Mouse (Mus musculus) heart, adult 18-20 months (tissue): ENCODE results near the gene Gpr155. TPM values are rescaled to one million over a fixed set of nuclear protein-coding genes. Genes with fewer than 3 reads are reported as not detected.

Source experiments
- DNase-seq, 2 experiments: peaks; one replicate each; pipeline ENCODE4 v3.0.0; 2021 to 2022; ENCODE audit warnings: mixed read lengths in 1 of 2
- total RNA-seq, 2 experiments: library from RNA; stranded (reverse); gene quantifications; 2 replicates each; pipeline ENCODE4 v1.2.3; 2021

Gpr155 gene
- total RNA-seq, 2 experiments from 2014 or later, result 10.3 to 13.4 TPM

DNA sequence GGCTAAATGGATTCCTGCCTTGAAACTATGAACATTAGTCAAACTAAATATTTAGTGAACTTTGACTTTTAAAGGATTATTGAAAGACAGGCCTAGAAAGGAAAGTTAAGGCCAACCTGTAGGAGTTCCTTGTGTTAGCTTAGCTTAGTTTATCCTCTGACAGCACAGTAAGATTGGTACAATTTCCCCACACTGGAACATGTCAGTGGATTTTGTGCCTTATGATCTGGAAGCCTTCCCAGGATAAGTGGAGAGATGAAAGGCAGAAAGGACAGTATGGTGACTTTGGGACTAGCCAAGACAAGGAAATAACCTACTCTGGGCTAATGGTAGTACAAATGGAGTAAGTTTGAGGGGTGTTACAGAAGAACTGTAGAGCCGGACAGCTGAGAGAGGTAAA, 1.4 kb upstream of the Gpr155 start:
- peak; percentile 30 to 32 for DNase-seq

DNA sequence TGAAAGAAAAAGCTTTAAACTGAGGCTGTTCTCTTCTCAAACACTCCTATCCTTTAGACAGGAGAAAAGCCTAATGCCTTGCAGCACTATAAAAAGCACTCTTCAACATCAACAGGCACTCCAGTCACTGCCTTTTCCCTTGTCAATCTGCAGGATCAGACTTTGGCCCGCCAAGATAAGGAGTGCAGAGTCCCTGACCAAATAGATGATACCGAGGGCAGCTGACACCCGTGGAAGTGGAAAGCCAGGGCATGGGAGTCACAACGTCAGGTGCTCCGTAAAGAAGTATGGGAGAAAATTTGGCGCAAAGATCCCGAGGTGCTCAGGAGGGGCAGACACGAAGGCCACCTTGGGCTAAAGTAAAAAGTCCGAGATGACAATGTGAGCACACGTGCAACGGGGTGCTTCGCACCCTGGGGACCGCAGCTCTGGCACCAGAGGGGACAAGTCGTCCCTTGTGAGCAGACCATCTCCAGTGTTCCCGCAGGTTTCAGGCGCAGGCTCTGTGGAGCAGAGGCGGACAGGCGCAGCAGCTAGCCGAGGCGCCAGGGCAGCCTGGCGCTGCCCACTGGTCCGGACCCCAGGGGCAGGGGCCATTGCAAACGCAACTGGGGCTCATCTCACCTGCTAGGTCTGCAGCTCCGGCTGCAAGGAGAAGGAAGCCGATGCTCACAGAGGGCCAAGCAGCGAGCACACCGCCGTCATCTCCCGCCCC, 574 bp downstream of the Gpr155 start:
- DNase-seq, result no peak

DNA sequence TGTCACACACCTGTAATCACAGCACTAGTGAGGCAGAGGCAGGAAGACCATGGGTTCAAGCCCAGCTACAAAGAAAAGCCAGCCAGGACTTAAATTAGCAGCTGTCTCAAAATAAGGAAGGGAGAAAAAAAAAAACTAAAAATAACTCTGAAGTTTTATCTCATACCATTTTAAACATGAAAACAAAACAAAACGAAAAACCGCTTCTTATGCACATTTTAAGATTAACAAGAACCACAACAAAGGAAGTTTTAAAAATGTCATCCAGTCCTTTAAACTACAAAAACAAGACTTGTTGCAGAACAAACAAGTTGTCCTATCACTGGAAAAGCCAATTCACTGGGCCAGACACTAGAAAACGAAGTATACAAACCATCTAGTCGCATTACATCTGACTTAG, 1.2 kb downstream of the Gpr155 start:
- DNase-seq, result no peak

DNA sequence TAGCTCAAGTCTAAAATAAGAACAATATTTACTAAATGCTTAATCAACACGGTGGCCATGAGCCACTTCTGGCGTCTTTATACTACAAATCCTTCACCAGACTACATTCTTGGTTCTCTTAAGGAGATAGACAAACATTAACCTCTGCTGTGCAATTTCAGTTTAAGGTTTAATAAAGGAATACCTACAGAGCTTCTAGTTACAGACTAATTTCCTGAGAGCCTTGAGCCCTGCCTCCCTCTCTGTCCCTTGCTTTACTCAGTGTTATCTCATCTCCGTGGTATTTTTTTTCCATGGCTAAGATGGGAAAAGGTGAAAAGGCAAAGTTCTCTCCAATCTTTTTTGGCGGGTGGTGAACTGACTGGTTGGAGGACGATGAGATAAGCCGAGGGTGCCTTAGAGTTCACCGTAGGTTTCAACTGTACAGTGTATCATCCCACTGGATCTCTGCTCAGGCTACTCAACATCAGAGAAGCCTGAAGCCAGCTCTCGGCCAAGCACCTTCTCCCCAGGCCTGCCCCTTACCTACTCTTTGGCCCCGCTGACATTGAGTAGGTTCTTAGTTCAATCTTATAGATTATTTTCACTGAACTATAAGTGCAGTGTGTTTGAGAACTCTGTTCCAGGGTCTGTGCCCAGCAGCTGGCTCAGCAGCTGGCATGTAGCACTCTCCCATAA, 5.9 kb downstream of the Gpr155 start:
- no peak for DNase-seq

DNA sequence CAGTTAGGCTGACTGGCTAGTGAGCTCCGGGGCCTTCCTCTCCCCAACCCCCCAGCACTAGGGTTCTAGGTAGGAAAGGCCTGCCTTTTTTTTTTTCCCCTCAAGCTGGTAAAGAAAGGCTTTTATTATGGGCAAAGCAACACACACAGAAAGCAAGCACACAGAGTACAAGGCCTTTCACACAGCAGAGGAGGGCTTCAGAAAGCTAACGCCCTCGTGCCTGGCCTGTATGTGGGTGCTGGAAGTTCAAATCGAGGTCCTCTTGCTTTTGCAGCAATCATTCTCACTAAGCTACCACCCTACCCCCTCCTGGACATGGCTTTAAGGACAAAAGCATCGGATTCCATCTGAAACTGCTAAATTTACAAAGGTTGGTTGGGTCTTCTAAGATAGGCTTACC, 6.7 kb downstream of the Gpr155 start:
- DNase-seq, result no peak

DNA sequence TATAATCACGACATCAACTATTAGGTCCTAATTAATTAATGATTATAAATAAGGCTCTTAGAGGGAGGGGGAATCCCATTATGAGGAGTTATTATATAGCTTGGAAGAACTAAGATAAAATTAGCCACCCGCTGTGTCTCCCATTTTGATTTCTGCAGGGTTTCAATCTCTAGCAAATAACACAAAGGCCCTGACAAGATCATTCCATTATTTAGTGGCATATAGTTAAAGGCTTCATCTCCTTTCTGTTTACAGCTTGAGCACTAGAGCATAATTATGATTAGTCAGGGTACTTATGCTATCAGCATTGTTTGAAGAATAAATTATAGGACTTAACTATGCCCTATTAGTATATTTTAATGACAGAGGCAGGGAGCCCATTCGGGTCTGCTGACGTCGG, 8.0 kb downstream of the Gpr155 start:
- DNase-seq, result no peak

DNA sequence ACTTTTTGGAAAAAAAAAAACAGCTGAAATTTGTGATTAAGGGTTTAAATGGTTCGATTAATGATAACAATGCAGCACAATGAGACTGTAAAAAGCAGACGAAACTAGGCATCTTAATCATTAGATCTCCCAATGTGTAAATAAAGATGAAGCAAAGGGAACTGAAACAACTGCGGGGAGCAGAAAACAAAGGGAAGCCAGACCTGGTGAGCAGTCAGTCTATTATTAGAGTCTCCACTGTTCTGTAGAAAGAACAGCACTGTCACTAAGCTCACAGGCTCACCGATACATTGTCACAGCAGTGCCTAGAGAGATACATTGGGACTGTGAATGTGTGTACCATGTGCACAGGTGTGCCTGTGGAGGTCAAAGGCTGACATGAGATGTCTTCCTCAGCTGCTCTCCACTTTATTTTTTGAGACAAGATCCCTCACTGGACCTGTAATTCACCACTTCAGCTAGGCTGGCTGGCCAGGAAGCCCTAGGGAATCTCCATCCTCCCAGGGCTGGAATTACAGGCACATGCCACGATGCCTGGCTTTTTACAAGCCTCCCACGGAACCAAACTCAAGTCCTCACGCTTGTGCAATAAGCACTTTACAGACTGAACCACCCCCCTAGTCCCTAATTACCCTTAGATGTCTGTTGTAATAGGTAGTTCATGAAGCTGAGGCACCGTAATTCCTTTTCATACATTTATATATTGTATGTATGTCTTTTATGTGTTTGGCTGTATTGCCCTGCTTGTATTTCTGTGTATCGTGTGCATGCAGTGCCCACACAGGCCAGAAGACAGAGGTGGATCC, 14.6 kb downstream of the Gpr155 start:
- DNase-seq, result peak; percentile 20 to 37

DNA sequence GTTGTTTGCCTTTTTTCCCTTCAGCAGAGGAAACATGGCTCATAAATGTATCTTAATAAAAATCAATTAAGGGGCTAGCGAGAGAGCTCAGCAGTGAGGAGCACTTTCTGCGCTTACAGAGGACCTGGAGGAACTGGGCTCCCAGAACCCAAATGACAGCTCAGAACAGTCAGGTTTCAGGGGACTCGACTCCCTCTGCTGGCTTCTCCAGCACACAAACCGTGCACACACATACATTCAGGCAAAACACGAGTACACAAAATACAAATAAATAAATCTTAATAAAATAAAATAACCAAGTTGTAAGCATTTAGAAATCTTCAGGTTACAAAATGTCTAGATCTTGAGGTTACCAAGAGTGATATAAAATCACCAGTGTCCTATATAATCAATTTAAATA, 22.9 kb downstream of the Gpr155 start:
- no peak for DNase-seq

DNA sequence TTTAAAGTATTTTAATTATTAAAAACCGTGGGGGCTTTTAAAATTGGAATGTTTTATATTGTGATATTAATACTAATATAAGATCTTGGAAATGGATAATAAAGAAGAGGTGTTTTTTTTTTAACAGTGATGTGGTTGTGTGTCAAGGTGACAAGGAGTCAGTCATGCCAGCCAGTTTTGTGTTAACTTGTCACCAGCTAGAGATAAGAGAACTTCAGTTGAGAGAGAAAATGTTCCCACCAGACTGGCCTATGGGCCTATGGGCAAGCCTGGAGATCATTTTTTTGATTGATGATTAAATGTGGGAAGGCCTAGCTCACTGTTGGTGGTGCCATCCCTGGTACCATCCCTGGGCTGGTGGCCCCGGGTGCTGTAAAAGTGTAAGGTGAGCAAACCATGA, 25.8 kb downstream of the Gpr155 start:
- DNase-seq, result no peak

DNA sequence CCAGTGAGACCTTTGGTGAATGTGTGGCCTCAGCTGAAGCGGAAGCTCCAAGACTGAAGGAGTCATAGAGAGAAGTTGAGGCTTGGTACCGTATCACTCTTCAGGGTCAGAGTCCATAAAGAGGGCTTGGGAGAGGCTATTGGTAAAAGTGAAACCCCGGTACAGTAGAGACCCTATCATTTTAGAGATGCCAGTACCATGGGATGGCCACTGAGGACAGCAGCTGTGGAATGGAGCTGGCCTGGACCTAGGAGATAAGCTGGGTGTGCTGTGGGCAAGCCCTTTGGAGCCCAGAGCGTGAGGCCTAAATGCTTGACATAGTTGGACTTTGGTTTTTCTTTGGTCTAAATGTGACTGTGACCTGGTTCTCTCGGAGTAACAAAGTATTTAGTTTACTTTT, 26.4 kb downstream of the Gpr155 start:
- no peak for DNase-seq

DNA sequence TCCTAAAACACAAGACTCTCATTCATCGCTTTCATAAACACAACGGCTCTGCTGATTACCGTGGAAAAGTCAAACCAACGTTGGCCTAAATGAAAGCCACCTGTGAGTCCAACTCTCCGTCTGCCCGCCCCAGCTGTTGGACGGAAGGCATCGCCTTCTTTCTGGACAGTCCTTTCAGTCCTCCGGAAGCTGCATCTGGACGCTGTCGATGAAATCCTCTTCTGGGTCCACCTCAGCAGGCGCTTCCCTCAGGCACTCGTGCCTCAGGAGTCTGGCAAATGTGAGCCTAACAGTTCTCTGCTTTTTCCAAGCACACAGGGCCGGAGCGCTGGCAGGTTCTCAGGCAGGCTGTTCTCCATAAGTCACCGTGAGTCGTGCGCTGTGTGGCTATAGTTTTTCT, 29.4 kb downstream of the Gpr155 start:
- DNase-seq, result no peak

DNA sequence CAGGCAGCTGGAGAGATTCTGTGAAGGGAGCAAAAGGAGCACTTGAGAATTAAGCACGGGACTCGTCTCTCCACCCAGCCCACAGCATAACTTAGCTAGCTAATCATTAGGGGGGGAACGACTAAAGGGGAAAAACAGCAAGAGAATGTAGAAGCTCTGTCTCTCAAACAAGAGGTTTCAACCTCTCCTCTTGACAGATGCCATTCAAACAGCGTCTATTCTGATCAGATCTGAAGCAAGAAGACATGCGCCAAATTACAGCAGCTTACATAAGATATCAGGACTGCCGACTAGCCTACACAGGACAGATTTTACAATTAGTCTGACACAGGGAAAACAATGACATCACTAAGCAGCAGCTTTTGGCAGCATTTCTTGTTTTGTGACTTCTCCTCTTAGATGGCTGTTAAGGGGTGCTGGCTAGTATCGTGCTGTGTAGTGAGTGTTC, 34.4 kb downstream of the Gpr155 start:
- DNase-seq, result peak; percentile 44 to 45

DNA sequence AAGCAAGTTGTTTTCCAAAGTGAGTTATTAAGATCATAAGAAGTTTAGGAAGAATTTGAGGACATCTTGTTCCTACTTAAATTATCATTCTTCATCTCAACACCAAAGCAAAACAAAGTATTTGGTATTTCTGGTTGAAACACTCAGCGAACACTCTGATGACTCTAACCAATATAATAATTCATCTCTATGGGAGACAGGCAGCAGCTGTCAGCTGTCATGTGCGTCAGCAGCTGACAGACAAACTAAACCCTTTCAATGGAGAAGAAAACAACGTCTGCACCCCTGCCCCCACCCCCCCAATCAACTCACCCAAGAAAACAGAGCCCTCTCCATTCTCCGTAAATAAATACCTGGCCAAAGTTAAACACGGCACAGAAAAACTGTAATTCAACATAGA, 34.9 kb downstream of the Gpr155 start:
- DNase-seq, result peak; percentile 4 to 25

DNA sequence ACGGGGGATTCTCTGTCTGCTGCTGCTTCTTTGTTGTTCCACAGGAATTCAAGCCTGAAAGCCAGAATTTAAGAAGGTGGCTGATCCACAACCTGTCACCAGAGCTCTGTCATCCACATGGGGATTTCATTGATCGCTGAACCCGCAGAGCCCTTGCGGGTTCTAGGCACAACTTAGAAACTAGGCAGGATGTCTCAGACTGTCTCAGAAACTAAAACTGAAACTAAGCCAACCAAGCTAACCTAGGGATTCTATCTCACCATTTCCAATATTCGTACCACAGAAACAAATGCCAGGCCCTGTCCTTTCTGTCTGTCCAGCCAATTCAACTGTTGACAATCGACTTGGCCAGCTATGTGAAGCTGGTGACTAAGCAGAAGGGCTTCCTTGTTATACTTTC, 38.2 kb downstream of the Gpr155 start:
- DNase-seq, result no peak

DNA sequence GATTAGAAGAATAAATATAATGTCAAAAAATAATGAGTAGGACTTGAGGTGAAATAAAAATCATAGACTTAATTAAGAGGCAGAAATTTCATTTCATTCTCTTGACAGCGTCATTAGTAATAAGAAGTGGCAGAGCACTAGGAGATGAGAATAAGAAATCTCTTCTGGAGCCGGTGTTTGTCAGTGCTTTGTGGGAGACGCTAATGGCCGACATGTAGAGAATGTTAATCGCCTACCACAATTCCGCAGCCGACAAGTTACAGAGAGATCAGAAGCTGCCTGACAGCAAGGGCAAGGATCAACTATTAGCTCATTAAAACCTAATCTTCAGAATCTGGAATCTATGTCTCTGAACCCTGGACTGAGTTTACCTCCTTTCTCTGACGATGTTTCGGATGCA, 38.6 kb downstream of the Gpr155 start:
- no peak for DNase-seq

DNA sequence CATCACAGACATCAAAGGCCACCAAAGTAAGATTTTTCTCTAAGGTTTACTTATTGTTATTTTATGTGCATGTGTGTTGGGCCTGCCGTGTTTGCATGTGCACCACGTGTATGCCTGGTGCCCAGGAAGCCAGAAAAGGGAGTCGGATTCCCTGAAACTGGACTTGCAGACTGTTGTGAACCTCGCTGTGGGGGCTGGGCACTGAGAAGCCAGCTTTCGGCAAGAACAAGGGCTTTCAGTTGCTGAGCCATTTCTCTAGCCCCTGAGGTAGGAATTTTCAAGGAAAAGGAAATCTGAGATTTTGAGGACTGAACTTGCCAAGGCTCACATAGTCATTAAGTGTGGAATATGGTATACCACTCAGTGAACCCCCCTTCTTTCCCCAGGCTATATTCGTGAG, 39.2 kb downstream of the Gpr155 start:
- no peak for DNase-seq

DNA sequence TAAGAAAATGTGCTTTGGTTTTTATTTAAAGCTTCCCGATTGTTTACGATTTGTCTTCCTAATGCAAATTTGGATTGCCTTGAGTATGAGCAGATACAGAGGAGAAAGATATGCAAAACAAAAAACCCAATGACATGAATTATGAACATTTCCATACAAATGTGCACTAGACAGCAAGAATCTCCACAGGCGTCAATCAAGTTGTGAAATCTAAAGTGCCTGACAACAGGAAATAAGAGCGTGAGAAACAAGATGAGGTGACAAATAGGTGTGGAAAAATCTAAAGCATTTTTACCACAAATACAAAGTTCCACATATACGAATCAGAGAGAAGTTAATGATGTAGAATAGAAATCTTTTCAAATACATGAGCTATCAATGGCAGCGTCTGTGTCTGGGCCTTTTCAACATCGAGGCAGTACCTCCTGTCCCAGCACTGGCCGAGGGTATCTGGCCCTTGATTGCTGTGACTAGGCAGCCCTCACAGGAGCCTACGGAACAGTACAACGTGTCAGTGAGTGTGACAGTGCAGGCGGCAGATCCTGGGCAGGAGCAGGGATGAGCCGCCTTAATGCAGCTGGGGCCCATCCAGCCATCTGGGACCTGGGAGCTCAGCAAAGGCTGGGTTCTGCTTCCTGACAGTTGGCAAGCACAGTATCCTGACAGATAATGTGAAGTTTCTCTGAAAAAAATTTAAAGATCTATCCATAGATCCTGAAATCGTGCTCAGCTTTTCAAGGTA, 39.9 kb downstream of the Gpr155 start:
- DNase-seq, result no peak

DNA sequence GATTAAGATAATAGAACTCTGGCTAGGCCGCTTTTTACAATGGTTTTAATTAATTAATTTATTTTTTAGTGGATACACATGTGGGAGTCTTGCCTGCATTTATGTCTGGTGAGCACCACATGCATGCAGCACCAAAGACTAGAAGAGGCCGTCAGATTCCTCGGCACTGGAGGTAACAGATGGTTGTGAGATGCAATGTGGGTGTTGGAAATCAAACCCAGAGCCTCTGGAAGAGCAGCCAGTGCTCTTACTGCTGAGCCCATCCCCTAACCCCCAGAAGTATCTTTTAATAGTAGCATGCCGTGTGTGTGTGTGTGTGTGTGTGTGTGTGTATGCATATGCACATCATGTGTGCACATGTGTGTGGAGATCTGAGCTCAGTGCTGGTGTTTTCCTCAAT, 41.2 kb downstream of the Gpr155 start:
- DNase-seq, result no peak

DNA sequence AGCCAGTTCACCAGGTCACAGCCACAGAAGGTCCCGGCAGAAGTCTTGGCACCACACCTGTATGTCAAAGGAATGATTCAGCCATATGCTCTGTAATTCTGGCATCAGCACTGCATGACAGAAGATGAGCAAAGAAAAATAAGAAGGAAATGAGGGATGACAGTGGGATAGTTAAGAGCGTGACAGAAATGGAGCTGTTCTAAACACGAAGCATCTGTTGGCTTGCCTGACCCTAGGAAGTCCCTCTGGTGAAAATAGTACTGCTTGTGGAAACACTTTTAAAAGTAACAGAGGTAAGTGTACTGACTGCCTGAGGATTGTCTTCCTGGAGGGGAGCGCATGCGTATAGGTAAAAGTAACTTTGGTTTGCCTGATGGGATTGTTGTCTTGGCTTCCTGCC, 42.7 kb downstream of the Gpr155 start:
- no peak for DNase-seq

DNA sequence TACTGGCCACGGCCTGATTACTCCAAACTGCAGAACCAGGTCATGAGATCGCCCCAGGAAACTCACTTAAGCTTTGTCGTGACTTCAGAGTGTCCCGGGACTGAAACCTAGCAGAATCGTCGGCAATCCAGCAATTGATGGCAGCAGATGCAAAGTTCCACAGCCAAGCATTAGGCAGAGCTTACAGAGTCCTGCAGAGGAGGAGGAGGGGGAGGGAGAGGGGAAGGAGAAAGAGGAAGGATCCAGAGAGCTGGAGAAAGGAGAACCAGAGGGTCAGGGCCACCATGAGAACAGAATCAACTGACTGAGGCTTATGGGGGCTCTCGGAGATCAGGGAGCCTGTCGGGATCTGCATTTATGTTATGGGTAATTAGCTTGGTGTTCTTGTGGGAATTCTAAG, 48.0 kb downstream of the Gpr155 start:
- no peak for DNase-seq

DNA sequence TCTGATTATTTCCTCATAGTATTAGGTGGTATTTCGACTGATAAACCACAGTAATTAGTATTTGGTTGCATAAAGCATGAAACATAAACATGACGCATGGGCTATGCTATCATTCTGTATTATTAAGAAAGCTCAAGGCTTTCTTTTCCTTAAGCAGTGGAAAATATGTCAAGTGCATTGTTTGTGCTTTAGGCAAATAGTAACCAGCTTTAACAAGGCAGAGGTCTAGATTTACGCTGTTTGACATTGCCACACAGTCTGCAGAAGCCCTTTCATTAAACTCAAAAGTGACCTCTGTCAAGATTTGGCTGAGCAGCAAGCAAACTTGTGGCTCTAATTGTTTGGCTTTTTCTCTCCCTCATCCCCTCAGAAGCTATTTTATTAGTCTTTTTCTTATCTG, 50.4 kb downstream of the Gpr155 start:
- DNase-seq, result no peak

DNA sequence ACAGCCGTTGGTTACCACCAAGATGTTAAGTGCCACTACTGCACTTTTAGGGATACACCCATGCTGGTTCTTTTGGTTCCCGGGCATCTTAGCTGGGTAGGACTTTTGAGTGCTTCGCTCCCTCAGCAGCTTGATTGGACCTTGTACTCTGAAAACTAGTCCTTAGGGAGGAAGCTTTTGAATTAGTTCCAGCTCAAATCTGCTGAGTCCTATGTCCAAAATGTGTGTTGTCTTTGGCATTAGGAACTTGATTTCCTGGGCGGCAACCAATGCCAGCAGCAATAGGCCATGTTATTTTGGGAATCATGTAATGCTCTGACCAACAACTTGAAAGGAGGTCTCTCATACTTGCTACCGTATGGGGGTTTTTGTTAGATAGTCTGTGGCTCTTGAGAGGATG, 60.5 kb downstream of the Gpr155 start:
- peak; percentile 26 to 33 for DNase-seq

DNA sequence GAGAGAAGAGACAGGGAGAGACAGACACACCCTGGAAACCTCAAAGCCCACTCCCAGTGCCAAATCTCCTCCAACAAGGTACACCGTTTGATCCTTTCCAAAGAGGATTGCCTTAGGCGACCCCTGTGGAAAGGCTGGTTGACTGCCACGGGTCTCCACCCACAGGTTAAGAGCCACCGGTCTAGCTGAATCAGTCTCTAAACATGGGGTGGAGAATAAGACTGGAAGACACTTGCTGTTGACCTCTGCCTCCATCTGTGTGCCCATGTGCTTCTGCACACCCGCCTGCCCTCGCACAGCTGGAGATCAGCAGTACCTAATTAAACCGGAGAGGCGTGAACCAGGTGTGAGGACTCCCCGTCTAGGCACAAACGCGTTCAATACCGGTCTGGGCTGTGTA, 63.4 kb downstream of the Gpr155 start:
- no peak for DNase-seq
